Mouse (Mus musculus) forebrain, embryonic 10.5 days (tissue): ENCODE measurements at regions not wholly inside any gene's neighbourhood (a gene's known extent, or its start where the extent isn't known, plus 50 kb on each side); places are given as distances from the start of the nearest gene placed in this dataset.

Experiments
- DNase-seq: peaks from one replicate; pipeline ENCODE4 v3.0.0-alpha.2; 2017; ENCODE audit warnings: low spot score; ENCODE audit errors: extremely low spot score
- H3K27ac ChIP-seq: fragments of 300-500 bp; sonication (generic); 2 replicates; pipeline ENCODE4 v1.5.1; 2016; ENCODE audit warnings: mild to moderate bottlenecking
- H3K27me3 ChIP-seq: fragments of 300-500 bp; sonication (generic); 2 replicates; pipeline ENCODE4 v1.6.1; 2016; ENCODE audit warnings: mild to moderate bottlenecking; ENCODE audit not compliant: poor library complexity, severe bottlenecking
- H3K36me3 ChIP-seq: fragments of 300-500 bp; sonication (generic); replicated peaks from 2 replicates; pipeline ENCODE4 v1.6.1; 2016; ENCODE audit warnings: mild to moderate bottlenecking, moderate library complexity
- H3K4me1 ChIP-seq: fragments of 300-500 bp; sonication (generic); 2 replicates; pipeline ENCODE4 v1.6.1; 2016
- H3K4me3 ChIP-seq: fragments of 300-500 bp; sonication (generic); 2 replicates; pipeline ENCODE4 v1.5.1; 2016; ENCODE audit warnings: mild to moderate bottlenecking, moderate library complexity
- H3K9me3 ChIP-seq: fragments of 300-500 bp; sonication (generic); 2 replicates; pipeline ENCODE4 v1.6.1; 2016; ENCODE audit warnings: mild to moderate bottlenecking, moderate library complexity
- WGBS: fragments of 180-500 bp; shearing (Covaris S2); methylation state at CpG from one replicate; pipeline ENCODE4 v1.1.7; 2016; 5-methylcytosine and 5-hydroxymethylcytosine counted together

DNA sequence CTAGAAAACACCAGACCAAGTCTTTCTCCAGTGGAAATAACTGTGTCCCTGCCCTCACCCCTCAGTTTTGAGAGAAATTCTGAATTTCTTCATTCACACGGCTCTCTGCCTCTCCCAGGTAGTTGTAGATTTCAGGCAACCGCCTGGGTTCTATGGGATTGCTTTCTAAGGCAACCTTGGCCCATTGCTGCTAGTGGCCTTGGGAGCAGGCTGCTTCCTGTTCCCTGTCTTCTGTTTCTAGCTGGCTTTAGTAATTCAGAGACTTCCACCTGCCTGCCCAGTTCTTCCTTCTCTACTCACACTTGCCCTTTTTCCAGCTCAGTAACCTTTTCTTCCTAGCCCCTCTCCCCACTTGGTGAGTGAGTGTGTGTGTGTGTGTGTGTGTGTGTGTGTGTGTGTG, 187.1 kb downstream of the Abcc12 start:
- Histone ChIP-seq H3K4me1 (peaks cover 23% of the 10 kb centered on the region), H3K4me3 (no peak overlapping the region), H3K9me3 (0 out of 2 replicates have a peak, but pooled peaks cover 3% of the 10 kb centered on the region), H3K27ac (no peak overlapping the region), H3K36me3 (no peaks in the 10 kb centered on the region), H3K27me3 (no peaks in the 10 kb centered on the region)
- WGBS, result 88% methylated on average over 2 of the region's 2 CpGs
- no peak for DNase-seq

DNA sequence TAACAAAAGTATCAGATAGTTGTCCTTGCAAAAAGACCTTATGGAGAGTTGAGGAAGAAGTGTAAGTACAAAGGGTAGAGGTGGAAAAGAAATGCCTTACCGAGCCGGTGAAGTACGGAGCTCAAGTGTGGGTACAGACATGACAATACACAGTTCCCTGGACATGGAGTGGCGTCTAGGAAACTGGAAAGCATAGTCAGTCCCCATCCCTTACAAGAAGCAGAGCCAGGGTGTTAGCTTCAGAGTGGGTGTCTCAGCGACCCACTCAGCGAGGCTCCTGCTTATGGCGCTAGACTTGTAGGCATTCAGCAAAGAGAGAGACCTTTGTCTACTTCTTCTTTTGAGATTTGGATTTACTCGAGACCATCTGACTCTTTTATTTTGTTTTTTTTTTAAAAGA, 189.8 kb downstream of the Abcc12 start:
- H3K4me1 ChIP-seq, result peaks cover 26% of the 10 kb centered on the region
- no peak overlapping the region for H3K27ac ChIP-seq
- peaks cover 4% of the 10 kb centered on the region; the same call in 1 of the 2 replicates for H3K27me3 ChIP-seq
- H3K4me3 ChIP-seq, result no peak overlapping the region
- no peak for DNase-seq
- WGBS, result 87% methylated on average over 8 of the region's 8 CpGs
- no peaks in the 10 kb centered on the region for H3K36me3 ChIP-seq
- H3K9me3 ChIP-seq, result no peaks in the 10 kb centered on the region

DNA sequence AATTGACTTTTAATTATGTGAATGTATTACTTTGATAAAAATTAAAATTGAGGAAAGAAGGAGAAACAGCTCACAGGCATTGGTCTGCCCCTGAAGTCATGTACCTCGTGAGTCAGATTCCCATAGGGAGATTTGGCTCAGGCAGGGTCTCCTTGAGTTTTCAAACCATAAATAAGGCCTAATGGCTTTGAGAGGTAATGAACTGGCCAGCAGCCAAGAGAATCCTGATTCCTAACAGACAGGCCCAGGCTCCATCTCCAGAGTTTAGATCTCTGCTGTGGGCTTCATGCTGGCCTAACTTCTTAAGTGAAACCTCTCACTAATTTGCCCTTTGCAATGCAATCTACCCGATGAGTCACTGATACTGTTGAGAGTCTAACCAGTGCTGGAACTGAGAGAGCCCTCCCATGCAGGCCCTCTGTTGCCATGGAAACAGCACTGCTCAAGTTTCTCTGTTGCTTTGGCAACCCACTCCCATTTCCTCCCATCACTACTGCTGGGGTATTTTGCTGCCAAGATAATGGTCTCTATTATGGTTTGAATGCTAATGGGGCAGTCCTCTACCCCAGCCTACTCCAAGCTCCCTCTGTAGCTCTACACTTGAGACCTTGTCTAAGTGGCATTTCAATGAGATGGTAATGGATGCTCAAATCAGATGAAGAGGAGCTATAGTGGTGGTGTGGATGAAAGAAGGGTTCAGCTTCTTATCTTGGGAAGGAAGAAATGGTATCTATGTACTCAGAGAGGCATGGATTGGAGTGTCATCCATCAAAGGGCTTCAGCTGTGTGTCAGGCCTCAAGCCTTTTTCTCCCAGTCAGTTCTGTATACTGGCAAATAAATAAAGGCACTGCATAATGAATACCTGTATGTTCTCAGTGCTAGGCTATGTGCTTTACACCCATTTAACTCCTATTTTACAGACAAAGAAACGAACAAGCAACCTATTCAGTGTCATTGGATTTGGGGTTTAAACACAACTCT, 190.5 kb downstream of the Abcc12 start:
- WGBS, result 44% methylated on average over 3 of the region's 3 CpGs
- H3K36me3 ChIP-seq, result no peaks in the 10 kb centered on the region
- peaks cover 4% of the 10 kb centered on the region; the same call in 1 of the 2 replicates for H3K27me3 ChIP-seq
- H3K4me1 ChIP-seq, result peaks cover 32% of the 10 kb centered on the region
- H3K27ac ChIP-seq, result peak overlapping the region; percentile 62; the same call in 1 of the 2 replicates
- peak; percentile 70 for DNase-seq
- H3K9me3 ChIP-seq, result no peaks in the 10 kb centered on the region
- H3K4me3 ChIP-seq, result 0 out of 2 replicates have a peak overlapping the region, but pooled peaks have one; percentile 0

DNA sequence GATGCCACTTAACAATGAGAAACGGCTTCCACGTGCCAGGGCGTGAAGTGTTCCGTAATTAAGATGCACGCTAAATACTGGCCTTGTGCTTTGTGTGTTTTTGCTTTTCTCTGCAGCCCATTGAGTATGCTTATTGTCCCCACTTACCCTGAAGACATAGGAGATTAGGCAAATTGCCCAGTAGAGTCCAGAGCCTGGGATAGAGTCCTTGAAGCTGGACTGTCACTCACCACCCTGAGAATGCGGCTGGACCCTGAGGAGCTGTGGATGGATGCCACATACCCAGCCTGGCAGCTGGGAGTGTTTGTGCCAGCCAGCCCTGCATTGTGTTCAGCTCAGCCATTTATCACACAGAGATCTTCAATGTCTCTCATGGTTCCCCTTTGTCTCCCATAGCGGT, 195.2 kb downstream of the Abcc12 start:
- Histone ChIP-seq H3K27ac (no peak overlapping the region), H3K4me1 (peaks cover 27% of the 10 kb centered on the region), H3K4me3 (no peak overlapping the region), H3K27me3 (peaks cover 17% of the 10 kb centered on the region), H3K9me3 (no peaks in the 10 kb centered on the region), H3K36me3 (no peaks in the 10 kb centered on the region)
- WGBS, result 74% methylated on average over 7 of the region's 7 CpGs
- DNase-seq, result no peak

DNA sequence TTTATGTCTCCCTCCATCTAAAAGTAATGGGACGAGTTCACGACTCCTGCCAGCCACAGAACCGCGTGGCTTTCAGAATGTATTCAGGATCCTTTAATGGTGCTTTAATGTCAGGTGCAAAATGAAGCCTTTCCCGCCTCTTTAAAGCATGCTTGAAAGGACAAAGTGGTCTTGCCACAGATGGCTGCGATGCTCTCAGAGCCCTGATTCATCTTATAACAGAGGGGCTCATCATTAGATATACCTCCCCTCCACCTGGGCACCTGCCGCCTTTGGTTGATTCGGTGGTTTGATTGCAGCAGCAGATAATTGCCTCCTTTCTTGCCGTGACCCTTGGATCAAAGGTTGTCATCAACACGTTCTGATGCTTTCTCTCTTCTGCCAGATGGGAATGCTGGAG, 198.5 kb downstream of the Abcc12 start:
- Histone ChIP-seq H3K4me3 (no peak overlapping the region), H3K9me3 (no peaks in the 10 kb centered on the region), H3K27ac (no peak overlapping the region), H3K36me3 (no peaks in the 10 kb centered on the region), H3K27me3 (peaks cover 13% of the 10 kb centered on the region), H3K4me1 (peaks cover 7% of the 10 kb centered on the region)
- WGBS, result 83% methylated on average over 10 of the region's 10 CpGs
- no peak for DNase-seq

DNA sequence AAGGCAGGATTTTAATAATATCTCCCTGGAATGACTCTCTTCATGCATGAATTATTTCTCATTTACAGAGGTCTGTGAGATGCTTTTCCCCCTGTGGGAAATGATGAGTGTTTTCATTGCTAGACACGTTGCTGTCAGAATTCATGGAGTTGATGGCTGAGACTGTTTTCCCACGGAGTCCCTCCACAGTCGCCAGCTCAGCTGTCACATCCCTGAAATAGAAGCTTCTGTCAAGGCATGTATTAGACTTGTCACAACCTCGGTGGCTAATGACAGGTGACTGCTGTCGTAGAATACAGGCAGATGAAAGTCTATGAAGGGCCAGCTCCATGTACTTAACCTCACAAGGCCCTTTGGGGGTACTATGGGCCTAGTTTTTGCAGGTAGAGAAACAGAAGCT, 212.4 kb downstream of the Abcc12 start:
- Histone ChIP-seq H3K36me3 (no peaks in the 10 kb centered on the region), H3K27me3 (no peaks in the 10 kb centered on the region), H3K4me3 (no peak overlapping the region), H3K4me1 (no peaks in the 10 kb centered on the region), H3K27ac (no peak overlapping the region), H3K9me3 (no peaks in the 10 kb centered on the region)
- WGBS, result 83% methylated on average over 5 of the region's 5 CpGs
- DNase-seq, result no peak

DNA sequence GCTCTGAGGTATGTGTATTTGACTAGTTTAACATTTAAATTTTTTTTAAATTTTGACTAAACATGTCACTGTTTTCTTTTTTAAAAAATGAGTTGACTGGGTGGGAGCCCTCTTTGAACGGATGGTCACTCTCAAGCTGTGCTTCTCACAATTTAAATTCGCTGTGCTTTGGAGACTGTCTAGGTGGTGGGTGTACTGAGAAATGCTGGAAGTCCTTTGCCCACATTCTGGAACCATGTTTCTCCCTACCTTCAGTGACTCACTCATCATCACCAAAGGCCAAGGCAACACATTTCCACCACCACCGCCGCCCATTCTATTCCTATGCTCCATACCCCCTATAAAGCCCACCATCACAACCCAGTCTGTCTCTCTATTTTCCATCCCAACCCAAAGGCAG, 213.8 kb downstream of the Abcc12 start:
- H3K36me3 ChIP-seq, result no peaks in the 10 kb centered on the region
- no peaks in the 10 kb centered on the region for H3K4me1 ChIP-seq
- 95% methylated on average over 4 of the region's 4 CpGs for WGBS
- H3K27me3 ChIP-seq, result no peaks in the 10 kb centered on the region
- no peaks in the 10 kb centered on the region for H3K9me3 ChIP-seq
- H3K27ac ChIP-seq, result no peak overlapping the region
- H3K4me3 ChIP-seq, result no peak overlapping the region
- DNase-seq, result no peak

DNA sequence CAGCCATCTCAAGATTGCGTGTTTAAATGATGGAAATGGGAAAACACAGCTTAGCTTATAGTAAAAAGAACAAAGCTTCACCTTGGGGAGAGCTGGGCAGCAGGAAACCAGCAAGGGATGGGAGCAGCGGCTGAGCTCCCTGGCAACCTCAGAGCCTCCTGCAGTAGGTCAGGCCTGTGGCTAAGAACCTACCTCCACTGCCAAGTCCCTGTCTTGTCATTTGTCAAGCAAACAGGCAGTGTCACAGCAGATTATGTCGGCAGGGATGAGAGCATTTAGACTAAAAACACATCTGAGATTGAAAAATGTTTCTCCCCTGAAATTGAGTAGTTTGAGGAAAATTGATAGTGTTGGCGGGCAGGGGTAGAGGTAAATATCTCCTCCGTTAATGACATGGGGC, 214.8 kb downstream of the Abcc12 start:
- Histone ChIP-seq H3K36me3 (no peaks in the 10 kb centered on the region), H3K4me1 (no peaks in the 10 kb centered on the region), H3K9me3 (no peaks in the 10 kb centered on the region), H3K27ac (no peak overlapping the region), H3K4me3 (no peak overlapping the region), H3K27me3 (no peaks in the 10 kb centered on the region)
- 91% methylated on average over 5 of the region's 5 CpGs for WGBS
- DNase-seq, result no peak

DNA sequence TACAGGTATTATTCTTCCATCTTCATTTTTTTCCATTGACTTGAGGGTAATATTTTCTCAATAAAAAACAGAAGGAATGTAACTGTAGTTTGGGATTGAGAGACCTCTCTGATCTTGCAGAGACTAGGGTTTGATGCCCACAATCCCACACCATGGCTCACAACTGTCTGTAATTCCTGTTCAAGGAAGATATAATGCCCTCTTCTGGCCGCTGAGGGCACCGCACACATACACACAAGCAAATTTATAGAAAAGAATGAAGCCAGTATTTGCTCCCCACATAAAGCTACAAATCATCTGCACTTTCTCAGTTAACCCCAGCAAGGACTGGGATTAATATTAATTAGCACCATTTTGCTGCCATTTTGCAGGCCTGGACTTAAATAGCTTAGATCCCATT, 215.6 kb downstream of the Abcc12 start:
- 52% methylated on average over 2 of the region's 2 CpGs for WGBS
- no peak overlapping the region for H3K27ac ChIP-seq
- H3K9me3 ChIP-seq, result no peaks in the 10 kb centered on the region
- H3K4me3 ChIP-seq, result no peak overlapping the region
- DNase-seq, result no peak
- no peaks in the 10 kb centered on the region for H3K27me3 ChIP-seq
- no peaks in the 10 kb centered on the region for H3K4me1 ChIP-seq
- no peaks in the 10 kb centered on the region for H3K36me3 ChIP-seq

DNA sequence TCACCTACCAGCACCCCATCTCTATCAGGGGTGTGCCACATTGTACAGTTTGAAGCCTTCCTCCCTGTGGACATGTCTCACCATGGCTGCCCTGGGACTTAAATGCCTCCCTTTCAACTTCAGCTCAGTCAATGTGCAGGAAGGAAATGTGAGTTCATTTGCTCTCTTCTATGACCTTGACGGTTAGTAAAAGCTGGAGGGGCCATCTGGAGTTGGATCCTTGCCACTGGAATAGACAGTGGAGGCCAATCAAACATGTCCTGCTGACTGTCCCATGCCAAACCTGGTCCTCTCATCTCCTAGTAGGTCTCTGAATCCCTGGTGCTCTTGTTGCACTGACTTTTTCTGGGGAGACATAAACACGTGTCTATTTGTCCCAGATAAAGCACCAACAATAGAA, 220.2 kb downstream of the Abcc12 start:
- H3K9me3 ChIP-seq, result no peaks in the 10 kb centered on the region
- no peak overlapping the region for H3K4me3 ChIP-seq
- WGBS, result 86% methylated on average over 2 of the region's 2 CpGs

DNA sequence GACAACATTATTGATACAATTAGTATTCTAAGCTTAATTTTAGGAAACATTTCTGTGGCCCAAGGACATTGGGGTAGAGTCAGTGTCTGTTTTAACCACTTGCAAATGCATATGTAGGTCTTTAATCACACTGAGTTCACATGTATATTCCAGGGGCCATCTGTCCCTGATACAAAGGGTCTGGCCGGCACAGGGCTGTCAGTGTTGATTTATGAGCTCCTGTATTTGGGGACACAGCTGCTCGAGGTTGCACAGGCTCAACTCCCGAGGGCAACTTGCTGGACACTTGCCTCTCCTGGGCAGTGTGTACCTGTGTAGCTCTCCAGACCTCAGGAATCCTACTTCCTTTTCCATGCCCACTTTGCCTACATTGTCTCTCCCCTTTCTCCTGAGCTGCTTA, 221.0 kb downstream of the Abcc12 start:
- Histone ChIP-seq H3K4me1 (no peaks in the 10 kb centered on the region), H3K9me3 (no peaks in the 10 kb centered on the region), H3K27ac (no peak overlapping the region), H3K36me3 (no peaks in the 10 kb centered on the region), H3K4me3 (no peak overlapping the region), H3K27me3 (no peaks in the 10 kb centered on the region)
- WGBS, result 90% methylated on average over 3 of the region's 3 CpGs
- DNase-seq, result no peak

More for the DNA sequence above, 220.2 kb downstream of the Abcc12 start:
- no peak for DNase-seq
- Histone ChIP-seq H3K27me3 (no peaks in the 10 kb centered on the region), H3K36me3 (no peaks in the 10 kb centered on the region), H3K27ac (no peak overlapping the region), H3K4me1 (no peaks in the 10 kb centered on the region)

DNA sequence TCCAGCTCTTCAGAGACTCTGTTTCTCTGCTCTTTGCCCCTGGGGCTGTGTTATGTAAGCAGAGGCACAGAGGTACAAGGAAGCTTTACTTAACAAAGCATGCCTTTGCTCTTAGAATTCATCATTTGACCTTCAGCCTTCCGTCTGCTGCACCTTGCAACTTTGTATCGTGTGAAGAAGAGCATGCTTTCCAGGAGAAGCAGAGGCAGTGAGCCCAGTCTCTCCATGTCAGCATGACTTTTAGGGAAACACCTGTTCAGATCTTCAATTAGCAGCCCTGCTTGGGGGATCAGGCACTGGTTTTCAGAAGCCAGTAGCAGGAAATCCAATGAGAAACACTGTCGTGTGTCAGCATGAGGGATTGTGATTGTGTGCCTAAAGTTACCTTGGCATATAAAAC, 226.7 kb downstream of the Abcc12 start:
- WGBS, result 86% methylated on average over 3 of the region's 3 CpGs
- DNase-seq, result no peak
- Histone ChIP-seq H3K4me1 (no peaks in the 10 kb centered on the region), H3K9me3 (no peaks in the 10 kb centered on the region), H3K27me3 (no peaks in the 10 kb centered on the region), H3K4me3 (no peak overlapping the region), H3K27ac (no peak overlapping the region), H3K36me3 (no peaks in the 10 kb centered on the region)

DNA sequence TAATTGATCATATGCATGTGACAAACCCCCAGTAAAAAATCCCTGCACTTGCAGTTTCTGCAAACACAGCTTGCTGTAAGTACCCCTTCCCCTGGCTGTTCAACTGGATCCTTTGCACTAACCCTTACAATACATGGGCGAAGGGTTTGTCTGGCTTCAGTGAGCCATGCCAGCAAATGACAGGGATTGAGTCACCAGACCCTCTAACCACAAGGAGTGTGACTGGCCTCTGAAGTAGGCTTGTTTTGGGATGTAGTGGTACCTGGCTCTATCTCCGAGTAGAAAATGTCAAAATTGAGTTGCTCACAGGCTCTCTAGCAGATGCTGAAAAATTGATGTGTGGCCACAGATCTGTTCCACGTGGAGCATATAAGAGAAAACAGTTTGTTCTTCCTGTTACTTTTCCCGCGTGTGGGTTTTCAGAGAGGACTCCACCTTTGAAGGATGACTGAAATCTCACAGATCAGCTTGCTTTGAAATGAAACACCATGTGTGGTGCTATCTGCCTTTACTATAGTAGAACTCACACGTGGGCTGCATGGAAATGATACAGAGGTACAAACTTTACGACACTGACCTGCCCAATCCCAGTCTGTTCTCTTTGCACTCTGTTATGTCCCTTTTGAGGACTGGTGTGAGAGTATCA, 228.8 kb downstream of the Abcc12 start:
- no peaks in the 10 kb centered on the region for H3K27me3 ChIP-seq
- H3K9me3 ChIP-seq, result peaks cover 8% of the 10 kb centered on the region; the same call in 1 of the 2 replicates
- no peak for DNase-seq
- no peak overlapping the region for H3K4me3 ChIP-seq
- no peak overlapping the region for H3K27ac ChIP-seq
- no peaks in the 10 kb centered on the region for H3K36me3 ChIP-seq
- no peaks in the 10 kb centered on the region for H3K4me1 ChIP-seq
- 86% methylated on average over 7 of the region's 7 CpGs for WGBS
